Mouse (Mus musculus) testis, postnatal 14 days (tissue): Measurements from ENCODE around the gene Cacng2.
"Not testable (repeated sequence)": the region's sequence is repeated elsewhere in the genome, so short reads cannot be mapped to it uniquely, and the experiment has no call there.

Experiments
- DNase-seq: peaks from one replicate; pipeline ENCODE4 v3.0.0; 2021; ENCODE audit warnings: low spot score

The Cacng2 gene

GRCm38 (mm10) chr15:78008206-78008605 lies 111.6 kb downstream of the Cacng2 start:
- not testable (repeated sequence) for DNase-seq

- peak; percentile 24 for DNase-seq
Observed at GRCm38 (mm10) chr15:78003929-78004328, 115.9 kb downstream of the Cacng2 start.

GRCm38 (mm10) chr15:78001400-78001799 lies 118.4 kb downstream of the Cacng2 start:
- DNase-seq: no peak

GRCm38 (mm10) chr15:77988541-77988940 lies 131.3 kb downstream of the Cacng2 start:
- peak; percentile 33 for DNase-seq

DNA sequence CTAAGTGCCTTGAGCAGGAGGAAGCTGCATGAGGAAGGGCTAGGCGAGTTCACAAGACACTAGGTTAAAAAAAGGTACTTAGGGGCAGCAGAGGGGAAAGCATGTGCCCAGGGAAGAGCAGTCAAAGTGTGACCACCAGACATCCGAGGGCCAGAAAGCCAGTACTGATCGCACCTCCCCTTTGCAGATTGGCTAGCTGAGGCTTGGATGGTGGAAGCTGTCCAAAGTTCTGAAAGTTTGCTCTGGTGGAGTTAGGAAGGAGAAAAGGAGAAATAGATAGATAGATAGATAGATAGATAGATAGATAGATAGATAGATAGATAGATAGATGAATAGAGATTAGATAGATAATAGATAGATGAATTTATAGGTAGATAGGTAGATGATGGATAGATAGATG lies 136.4 kb downstream of the Cacng2 start:
- DNase-seq: no peak

GRCm38 (mm10) chr15:77982195-77982939 lies 137.5 kb downstream of the Cacng2 start:
- DNase-seq: peak; percentile 58

- no peak for DNase-seq
Observed at GRCm38 (mm10) chr15:77981181-77981680, 138.6 kb downstream of the Cacng2 start.

DNA sequence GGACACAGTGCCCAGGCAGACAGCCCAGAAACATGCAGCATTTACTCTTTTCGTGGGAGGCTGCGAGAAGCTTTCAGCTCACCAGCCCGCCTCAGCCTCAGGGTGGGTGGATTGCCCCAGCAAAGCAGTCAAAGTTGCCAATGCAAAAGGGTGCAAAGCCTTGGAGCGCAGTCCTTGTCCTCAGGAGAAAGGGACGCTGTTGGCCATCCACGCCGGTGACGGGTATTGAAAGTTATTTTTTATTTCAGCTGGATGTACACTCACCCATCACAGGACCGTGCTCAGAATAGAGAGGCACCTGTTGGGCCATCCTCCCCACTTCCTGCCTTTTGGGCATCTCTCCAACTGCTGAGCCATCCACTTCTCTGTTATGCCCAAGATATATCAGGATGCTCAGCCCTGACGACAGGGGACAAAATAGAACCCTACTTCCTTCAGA lies 140.4 kb downstream of the Cacng2 start:
- DNase-seq: no peak

DNA sequence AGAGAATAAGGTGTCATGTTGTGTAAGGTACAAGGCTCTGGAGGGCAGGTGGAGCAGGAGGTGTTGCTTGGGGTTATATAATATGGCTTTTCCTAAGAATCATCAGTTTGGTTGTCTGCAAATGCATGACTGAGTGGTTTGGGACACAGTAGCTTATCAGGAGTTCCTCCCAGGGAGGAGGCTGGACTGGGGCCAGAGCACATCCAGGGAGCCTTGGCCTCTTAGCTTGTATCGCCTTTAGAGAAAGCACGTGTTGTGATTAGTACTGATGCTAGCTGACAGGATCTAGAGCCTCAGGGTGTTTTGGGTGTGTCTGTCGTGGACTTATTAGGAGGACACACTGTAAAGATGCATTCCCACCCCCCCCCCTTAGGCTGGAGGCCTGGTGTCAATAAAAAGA lies 142.2 kb downstream of the Cacng2 start:
- no peak for DNase-seq

DNA sequence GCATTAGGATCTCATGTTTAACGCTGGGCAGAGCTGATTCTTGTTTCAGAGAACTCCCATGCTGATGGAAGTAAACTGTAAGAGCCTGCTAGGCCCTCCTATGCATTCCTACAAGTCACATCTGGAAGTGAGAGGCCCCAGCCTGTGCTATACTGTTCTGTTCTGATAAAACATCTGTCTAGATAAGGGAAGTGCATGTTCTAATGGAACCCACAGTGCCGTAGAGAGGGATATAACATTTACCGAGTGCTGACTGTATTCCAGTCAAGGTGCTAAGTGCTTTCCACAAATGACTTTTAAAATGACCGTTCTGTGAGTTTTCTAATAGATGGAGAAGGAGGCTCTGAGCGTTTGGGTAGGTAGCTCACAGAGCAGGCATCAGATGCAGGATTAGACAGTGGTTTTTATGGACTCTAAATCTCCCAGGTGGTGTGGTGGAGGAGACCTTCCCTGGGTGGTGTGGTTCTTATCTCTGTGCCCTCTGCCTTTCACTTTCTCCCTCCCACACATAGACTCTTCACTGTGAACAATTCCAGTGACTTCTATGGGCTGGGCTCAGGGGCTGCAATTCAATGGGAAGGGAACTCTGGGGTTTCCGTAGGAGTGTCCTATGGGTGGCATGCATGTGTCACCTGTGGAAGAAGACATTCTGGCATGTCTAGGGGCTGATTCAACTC lies 145.5 kb downstream of the Cacng2 start:
- no peak for DNase-seq

- peak; percentile 98 for DNase-seq
Observed at GRCm38 (mm10) chr15:77970470-77971292, 149.1 kb downstream of the Cacng2 start, which contains the start of gene Eif3d. Eif3d (minus strand) TSS chr15:77970813.

- peak; percentile 21 for DNase-seq
Observed at GRCm38 (mm10) chr15:77969940-77970469, 149.8 kb downstream of the Cacng2 start.

DNA sequence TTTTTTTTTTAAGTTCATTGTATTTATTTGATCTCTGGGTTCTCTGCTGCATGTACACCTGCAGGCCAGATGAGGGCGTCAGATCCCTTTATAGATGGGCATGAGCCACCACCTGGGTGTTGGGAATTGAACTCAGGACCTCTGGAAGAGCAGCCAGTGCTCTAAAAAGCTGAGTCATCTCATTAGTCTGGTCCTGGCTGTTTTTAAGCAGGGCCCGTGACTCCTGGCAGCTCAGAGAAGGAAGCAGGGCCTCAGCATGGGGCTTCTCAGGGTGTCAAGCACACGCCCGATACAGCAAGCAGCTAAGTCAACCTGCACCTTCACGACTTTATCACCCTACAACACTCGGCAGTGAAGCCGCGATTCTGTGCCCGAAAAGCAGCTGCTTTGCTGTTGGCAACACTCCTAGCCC lies 154.7 kb downstream of the Cacng2 start:
- no peak for DNase-seq

GRCm38 (mm10) chr15:77962447-77962846 lies 157.4 kb downstream of the Cacng2 start:
- DNase-seq: no peak

GRCm38 (mm10) chr15:77960693-77961092 lies 159.1 kb downstream of the Cacng2 start:
- no peak for DNase-seq

DNA sequence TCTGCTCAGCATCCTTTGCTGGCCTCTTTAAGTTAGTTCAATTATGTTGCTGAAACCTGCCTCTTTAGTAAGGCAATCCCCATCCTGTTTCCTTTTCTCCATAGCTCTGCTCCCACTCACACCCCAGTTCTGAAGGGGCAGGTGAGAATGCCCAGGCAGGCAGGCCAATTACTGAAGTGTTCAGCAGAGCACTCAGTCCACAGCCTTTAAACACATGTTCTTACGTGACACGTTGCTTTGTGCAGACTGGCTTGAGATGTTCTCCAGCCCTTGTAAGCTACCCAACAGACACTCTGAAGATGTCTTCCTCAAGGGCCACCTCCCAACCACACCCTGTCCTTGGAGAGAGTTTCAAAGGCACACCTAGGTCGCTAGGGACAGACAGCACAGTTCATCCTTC lies 161.8 kb downstream of the Cacng2 start:
- no peak for DNase-seq

DNA sequence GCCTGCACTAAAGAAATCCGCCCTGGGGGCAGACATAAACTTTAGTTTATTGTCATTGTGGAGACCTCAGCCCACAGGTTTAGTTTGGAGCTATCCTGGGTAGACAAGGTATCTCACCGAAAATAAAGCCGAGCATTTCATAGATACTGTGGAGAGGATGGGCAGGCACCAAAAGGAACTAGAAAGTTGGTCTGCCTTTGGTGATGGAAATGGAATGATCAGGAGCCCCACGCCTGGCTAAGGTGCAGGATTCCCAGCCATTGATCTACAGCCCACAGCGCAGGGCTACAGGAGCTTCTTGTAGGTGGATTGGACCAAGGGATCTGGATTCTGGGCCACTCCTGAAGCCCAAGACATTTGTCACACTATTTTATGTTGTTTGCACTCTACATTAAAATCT lies 162.2 kb downstream of the Cacng2 start:
- no peak for DNase-seq

GRCm38 (mm10) chr15:77956404-77956901 lies 163.4 kb downstream of the Cacng2 start, which contains the start of gene Foxred2:
Foxred2 (minus strand) TSS chr15:77956722.
- DNase-seq: peak; percentile 86

- peak; percentile 24 for DNase-seq
Observed at GRCm38 (mm10) chr15:77955440-77956403, 164.1 kb downstream of the Cacng2 start.

- no peak for DNase-seq
Observed at GRCm38 (mm10) chr15:77954362-77954761, 165.5 kb downstream of the Cacng2 start.

DNA sequence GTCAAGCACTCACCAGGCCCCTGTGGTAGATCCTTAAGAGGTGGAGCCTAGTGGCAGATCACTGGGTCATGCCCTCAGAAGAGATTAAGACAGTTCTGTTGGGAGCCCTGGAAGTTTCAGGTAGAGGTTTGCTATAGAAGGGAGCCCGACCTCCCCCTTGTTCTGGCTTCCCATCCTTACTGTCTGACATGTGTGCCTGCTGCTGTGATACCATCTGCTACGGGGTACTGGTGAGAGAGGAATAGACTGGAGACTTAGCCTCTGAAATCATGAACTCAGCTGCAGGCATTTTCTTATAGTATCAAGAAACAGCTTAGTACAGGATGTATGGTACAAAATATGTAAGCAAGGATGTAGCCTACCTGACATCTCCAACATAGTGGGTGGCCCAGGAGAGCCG lies 166.9 kb downstream of the Cacng2 start:
- DNase-seq: no peak
